Mouse (Mus musculus) right cerebral cortex, postnatal 36 days (tissue): ENCODE measurements around the gene Xpot.

Experiments used
- DNase-seq, 2 experiments: peaks; one replicate each; pipeline ENCODE4 v3.0.0; 2022; ENCODE audit warnings: low spot score in 2 of 2, mixed read lengths in 1 of 2

Xpot gene

GRCm38 (mm10) chr10:121626186-121626882, at the start of gene Xpot:
Xpot (minus strand) TSS chr10:121626332.
- peak; percentile 98 for DNase-seq

DNA sequence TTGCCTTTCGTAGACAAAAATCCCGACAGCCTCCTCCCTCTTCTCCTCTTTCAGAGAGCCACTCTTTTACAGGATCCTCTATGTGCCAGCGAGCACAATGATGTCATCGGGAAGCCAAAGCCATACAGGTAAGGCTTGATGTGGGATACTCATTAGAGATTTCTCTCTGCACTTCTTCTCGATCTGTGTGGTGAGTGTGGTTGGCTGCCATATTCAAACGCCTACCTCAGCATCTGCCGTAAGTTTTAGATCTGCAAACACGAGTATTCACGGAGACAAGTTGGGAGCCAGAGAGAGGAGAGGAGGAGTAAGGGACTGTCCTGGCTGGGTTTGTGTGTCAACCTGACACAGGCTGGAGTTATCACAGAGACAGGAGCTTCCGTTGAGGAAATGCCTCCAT, 43.0 kb upstream of the Xpot start:
- DNase-seq: no peak

DNA sequence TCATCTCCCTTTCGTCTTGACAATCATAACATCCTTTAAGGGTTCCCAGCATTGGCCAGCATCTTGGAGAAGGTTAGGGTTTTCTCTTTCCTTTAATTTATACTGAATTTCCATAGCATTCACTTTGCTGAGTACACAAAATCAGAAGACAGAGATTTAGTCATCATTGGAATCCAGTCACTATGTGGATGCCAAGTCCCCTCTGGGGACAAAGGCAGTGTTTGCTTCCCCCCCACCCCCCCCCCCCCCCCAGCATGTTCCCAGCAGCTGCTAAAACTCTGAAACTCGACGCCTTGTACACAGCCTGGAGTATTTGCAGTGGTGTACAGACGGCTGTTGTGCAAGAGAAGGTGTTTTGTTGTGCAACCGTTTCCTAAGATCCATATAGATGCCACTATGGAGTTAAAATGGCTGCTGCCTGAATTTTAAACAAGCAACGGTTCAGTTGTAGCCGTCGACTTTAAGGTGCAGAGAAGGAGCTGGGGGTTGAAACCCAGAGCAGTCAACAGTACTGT, 39.6 kb upstream of the Xpot start:
- no peak for DNase-seq

GRCm38 (mm10) chr10:121663599-121663998, 37.5 kb upstream of the Xpot start:
- no peak for DNase-seq

- DNase-seq: no peak
Measured at GRCm38 (mm10) chr10:121662711-121663110, 36.6 kb upstream of the Xpot start.

DNA sequence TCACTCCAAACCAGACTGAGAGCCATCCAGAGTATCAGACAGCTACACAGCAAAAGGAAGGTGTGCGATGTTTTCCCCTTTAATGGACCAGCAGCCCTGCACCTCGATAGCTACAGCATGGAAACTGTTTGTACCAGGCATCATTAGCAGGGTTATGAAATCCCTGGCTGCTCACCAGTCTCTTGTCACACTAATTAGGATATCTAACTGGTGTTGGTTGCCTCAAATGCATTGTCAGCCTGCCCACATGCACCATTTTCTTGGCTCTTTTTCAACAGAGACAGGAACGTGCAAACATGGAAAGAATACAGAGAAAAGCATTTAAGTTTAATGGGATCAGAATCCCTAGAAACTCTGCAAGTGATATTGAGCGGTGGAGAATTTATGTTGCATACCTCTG, 29.8 kb upstream of the Xpot start:
- DNase-seq: no peak

GRCm38 (mm10) chr10:121653079-121653478, 26.9 kb upstream of the Xpot start:
- no peak for DNase-seq

DNA sequence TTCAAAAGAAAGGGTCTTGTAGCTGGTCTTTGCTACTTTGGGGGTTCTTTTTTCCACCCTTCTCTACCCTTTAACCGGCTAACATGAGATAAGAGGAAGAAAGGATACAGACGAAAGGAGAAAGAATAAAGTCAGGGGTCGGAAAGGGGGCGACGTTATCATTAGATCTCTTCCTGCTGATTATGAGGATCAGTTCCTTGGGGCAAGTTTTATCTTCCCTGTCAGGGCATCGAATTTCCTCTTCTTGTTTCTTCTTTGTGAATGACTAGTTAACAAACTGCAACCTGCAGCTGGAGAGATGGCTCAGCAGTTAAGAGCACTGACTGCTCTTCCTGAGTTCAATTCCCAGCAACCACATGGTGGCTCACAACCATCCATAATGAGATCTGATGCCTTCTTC, 20.2 kb upstream of the Xpot start:
- DNase-seq: no peak

- DNase-seq: no peak
Measured at GRCm38 (mm10) chr10:121642054-121642947, 16.2 kb upstream of the Xpot start.

- DNase-seq: no peak
Measured at GRCm38 (mm10) chr10:121641272-121642053, 15.3 kb upstream of the Xpot start, which contains the start of gene D930020B18Rik. D930020B18Rik (plus strand) TSS chr10:121641588.

GRCm38 (mm10) chr10:121640944-121641271, 14.8 kb upstream of the Xpot start:
- no peak for DNase-seq

- DNase-seq: no peak
Measured at GRCm38 (mm10) chr10:121640150-121640930, 14.2 kb upstream of the Xpot start.

GRCm38 (mm10) chr10:121639573-121639972, 13.4 kb upstream of the Xpot start:
- DNase-seq: no peak

GRCm38 (mm10) chr10:121636276-121636675, 10.1 kb upstream of the Xpot start:
- DNase-seq: no peak

- DNase-seq: no peak
Measured at GRCm38 (mm10) chr10:121634159-121634558, 8.0 kb upstream of the Xpot start.

DNA sequence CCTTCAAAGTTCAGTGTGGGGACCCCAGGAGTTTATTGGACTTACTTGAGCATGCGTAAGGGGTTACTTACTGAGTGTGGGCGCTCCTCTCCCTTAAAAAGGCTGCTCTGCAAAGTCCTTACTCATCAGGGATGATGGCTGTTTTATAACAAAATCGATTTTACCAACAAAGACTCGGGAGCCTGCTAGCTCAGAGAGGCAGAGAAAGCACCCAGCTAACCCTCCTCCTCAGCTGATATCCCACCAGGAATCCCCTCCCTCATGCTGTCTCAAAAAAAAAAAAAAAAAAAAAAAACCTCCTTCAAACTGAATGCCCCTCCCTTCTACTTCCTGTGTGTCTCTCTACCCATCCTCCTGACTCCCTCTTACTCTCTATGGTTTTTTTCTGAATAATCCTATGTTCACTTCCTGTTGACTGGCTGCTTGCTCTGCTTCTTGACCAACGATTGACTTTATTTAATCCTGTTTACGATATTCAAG, 2.5 kb upstream of the Xpot start:
- DNase-seq: no peak

- no peak for DNase-seq
Measured at GRCm38 (mm10) chr10:121627216-121627852, 1.2 kb upstream of the Xpot start.

DNA sequence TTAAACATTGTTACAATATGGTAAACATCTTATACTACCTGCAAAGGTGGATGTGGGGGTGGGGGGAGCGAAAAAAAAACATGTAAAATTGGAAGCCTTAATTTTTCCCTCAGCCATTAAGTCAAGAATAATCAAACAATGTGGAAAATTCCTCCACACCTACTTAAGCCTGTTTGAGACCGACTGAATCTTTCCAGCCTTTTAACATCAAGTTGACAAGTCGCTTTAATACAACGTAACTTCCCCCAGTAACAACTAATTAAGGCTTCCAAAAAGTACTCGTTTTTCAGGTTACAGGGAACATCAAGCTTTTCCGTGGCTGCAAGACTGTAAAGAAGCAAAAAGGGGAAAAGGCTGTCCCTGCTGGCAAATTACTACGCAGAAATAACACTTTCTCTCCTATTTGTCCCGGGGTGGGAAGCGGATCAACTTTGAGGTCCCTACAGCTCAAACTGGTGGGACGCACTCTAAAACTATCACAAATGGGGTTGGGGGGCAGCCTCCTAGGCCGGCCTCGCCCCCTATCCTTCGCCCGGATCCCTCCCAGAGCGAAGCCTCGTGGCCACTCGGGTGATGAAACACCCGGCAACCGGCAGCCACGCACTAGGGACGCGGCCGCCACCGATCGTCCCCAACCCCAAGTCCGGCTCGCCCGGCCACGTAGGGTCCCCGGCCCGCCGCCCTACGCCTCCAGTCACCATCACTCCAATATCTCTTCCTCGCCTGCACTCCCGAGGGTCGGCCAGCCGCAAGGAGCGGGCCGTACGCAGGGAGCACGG, 536 bp downstream of the Xpot start:
- no peak for DNase-seq

- DNase-seq: no peak
Measured at GRCm38 (mm10) chr10:121625006-121625405, 1.1 kb downstream of the Xpot start.

GRCm38 (mm10) chr10:121623670-121624069, 2.5 kb downstream of the Xpot start:
- DNase-seq: no peak
